Mouse (Mus musculus) heart, adult 2 months (tissue): ENCODE measurements around the gene Ccdc36. TPM values are rescaled to one million over a fixed set of nuclear protein-coding genes. Genes with fewer than 3 reads are reported as not detected.

Experiments
- DNase-seq, 2 experiments: peaks; one replicate each; pipeline ENCODE4 v3.0.0; 2021
- H3K27ac ChIP-seq: fragments of 200-600 bp; 2 replicates; pipeline ENCODE4 v1.8.1; 2022
- H3K27me3 ChIP-seq: fragments of 200-500 bp; 2 replicates; pipeline ENCODE4 v1.6.1; 2012; ENCODE audit warnings: mild to moderate bottlenecking, low read length, inconsistent platforms, mixed read lengths; ENCODE audit not compliant: control insufficient read depth, insufficient read depth
- H3K36me3 ChIP-seq: fragments of 200-500 bp; 2 replicates; pipeline ENCODE4 v1.6.1; 2012; ENCODE audit warnings: low read length, inconsistent platforms; ENCODE audit not compliant: control insufficient read depth, insufficient read depth
- H3K4me1 ChIP-seq: fragments of 200-500 bp; 2 replicates; pipeline ENCODE4 v1.6.1; 2011; ENCODE audit warnings: low read length; ENCODE audit not compliant: control insufficient read depth, insufficient read depth
- H3K4me3 ChIP-seq: fragments of 200-600 bp; 2 replicates; pipeline ENCODE4 v1.8.1; 2022
- H3K79me2 ChIP-seq: fragments of 200-500 bp; replicated peaks from 2 replicates; pipeline ENCODE4 v1.6.1; 2012; ENCODE audit warnings: mild to moderate bottlenecking, inconsistent platforms, low read length, moderate library complexity, mixed read lengths; ENCODE audit not compliant: control insufficient read depth, insufficient read depth
- H3K9ac ChIP-seq: fragments of 200-500 bp; 2 replicates; pipeline ENCODE4 v1.6.1; 2012; ENCODE audit warnings: low read depth, mild to moderate bottlenecking, control low read depth, inconsistent platforms, low read length, mixed read lengths
- CTCF ChIP-seq: fragments of 200-600 bp; IDR thresholded peaks from 2 replicates; pipeline ENCODE4 v1.8.1; 2022; ENCODE audit warnings: antibody characterized with exemption, mild to moderate bottlenecking, moderate library complexity
- EP300 ChIP-seq: fragments of 200-500 bp; IDR thresholded peaks from 2 replicates; pipeline ENCODE4 v1.6.1; 2011; ENCODE audit warnings: low read depth, low read length, control low read depth; ENCODE audit not compliant: insufficient read depth
- POLR2A ChIP-seq: fragments of 200-500 bp; IDR thresholded peaks from 2 replicates; pipeline ENCODE4 v1.6.1; 2011; ENCODE audit warnings: mild to moderate bottlenecking, low read depth, low read length, control low read depth; ENCODE audit not compliant: insufficient read depth
- WGBS: fragments of 180-500 bp; shearing (Covaris S2); methylation state at CpG from one replicate; pipeline ENCODE4 v1.1.7; 2018; 5-methylcytosine and 5-hydroxymethylcytosine counted together
- intact Hi-C: fragments of 180-260 bp; cut with DNase I; formaldehyde crosslinking; loops from one replicate; pipeline ENCODE4 v1.15.1; 2025
- long read RNA-seq: library from polyadenylated mRNA; stranded (forward); transcript quantifications from one replicate; pipeline ENCODE4 v2.0.0, GENCODE M21; 2021
- polyA plus RNA-seq: library from polyadenylated mRNA; depleted of rRNA; stranded (reverse); fragments of >200 nt; gene quantifications from 2 replicates; pipeline ENCODE4 v1.2.3, GENCODE M21; 2012; rRNA removed
- total RNA-seq, 2 experiments: library from RNA; stranded (reverse); gene quantifications; 2 replicates each; pipeline ENCODE4 v1.2.3; 2021

Gene Ccdc36
- total RNA-seq, result not detected
- polyA plus RNA-seq, result not detected in 2 replicates
- long read RNA-seq, result 0 reads

DNA sequence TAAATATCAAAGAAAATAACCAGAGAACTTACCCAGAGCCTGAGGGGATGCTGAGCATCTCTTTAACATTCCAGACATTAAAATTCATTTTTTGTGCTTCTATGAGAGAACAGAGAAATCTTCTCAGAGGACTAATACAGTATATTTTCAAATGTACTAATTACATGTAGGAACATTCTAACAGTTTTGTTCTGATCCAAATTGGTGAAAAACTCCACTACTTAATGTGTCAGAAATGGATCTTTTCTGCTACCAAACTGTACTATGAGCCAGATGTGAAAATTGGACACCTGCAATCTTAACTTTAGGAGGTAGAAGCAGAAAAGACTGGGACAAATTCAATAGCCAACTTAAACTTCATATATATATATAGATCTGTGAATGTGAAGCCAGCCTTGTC is at the start of gene Ccdc36:
Ccdc36 (minus strand) TSS at position 101 of the 400 bp plus-strand sequence.
- Histone ChIP-seq H3K4me1 (no peaks in the 10 kb centered on the region), H3K36me3 (no peaks in the 10 kb centered on the region), H3K27me3 (no peaks in the 10 kb centered on the region), H3K9ac (no peak within 1 kb of the TSS), H3K4me3 (no peak within 1 kb of the TSS), H3K79me2 (no peaks in the 10 kb centered on the region), H3K27ac (no peak within 1 kb of the TSS)
- no peak for DNase-seq
- intact Hi-C loops, result no loop called here
- TF ChIP-seq POLR2A, result no peak
- no peak for TF ChIP-seq CTCF

DNA sequence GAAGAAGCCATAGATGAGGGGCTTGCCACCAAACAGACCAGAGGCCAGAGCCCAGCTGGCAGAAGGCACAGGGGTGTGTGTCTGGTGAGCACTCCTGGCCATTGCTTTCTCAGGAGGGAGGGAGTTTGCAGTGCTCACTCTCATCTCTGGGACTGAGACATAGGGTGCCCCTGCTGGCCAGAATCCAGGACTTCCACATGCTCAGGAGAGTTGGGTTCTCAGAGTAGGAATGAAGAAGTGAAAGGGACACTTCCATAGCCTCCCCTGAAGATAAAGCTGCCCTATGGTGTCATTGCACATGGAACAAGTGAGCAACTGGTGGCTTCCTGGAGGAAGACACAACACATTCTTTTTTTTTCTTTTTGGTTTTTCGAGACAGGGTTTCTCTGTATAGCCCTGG is 46.2 kb upstream of the Ccdc36 start:
- WGBS, result 50% methylated on average over 1 of the region's 1 CpGs
- Histone ChIP-seq H3K4me3 (no peak overlapping the region), H3K79me2 (no peaks in the 10 kb centered on the region), H3K4me1 (peaks cover 5% of the 10 kb centered on the region), H3K9ac (no peak overlapping the region), H3K27me3 (no peaks in the 10 kb centered on the region), H3K36me3 (no peaks in the 10 kb centered on the region), H3K27ac (no peak overlapping the region)
- TF ChIP-seq EP300, result no peak
- no peak for TF ChIP-seq POLR2A
- intact Hi-C loops, result no loop called here
- no peak for DNase-seq

DNA sequence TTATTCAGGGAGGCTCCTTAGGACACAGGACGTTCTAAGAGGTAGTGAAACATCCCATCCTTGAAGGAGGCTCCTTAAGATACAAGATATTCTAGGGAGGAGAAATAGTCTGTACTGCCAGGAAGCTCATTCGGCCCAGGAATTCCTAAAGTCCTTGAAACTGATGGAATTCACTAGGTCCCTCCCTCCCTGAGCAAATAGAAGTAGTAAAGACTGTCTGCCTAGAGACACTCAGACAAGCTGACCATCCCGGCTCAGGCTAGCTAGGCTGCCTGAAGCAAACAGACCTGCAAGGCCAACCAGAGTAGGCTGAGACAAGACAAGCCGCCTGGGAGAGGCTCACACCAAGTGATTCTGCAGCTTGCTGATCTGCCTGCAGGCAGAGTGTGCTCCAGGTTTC is 41.6 kb upstream of the Ccdc36 start:
- intact Hi-C loops, result no loop called here
- DNase-seq, result no peak
- H3K27ac ChIP-seq, result no peak overlapping the region
- WGBS, result 59% methylated on average over 4 of the region's 4 CpGs
- no peak overlapping the region for H3K4me3 ChIP-seq
- H3K36me3 ChIP-seq, result no peaks in the 10 kb centered on the region
- no peaks in the 10 kb centered on the region for H3K79me2 ChIP-seq
- no peak for TF ChIP-seq EP300
- no peak for TF ChIP-seq CTCF
- TF ChIP-seq POLR2A, result no peak
- H3K4me1 ChIP-seq, result no peaks in the 10 kb centered on the region
- no peak overlapping the region for H3K9ac ChIP-seq
- H3K27me3 ChIP-seq, result no peaks in the 10 kb centered on the region

DNA sequence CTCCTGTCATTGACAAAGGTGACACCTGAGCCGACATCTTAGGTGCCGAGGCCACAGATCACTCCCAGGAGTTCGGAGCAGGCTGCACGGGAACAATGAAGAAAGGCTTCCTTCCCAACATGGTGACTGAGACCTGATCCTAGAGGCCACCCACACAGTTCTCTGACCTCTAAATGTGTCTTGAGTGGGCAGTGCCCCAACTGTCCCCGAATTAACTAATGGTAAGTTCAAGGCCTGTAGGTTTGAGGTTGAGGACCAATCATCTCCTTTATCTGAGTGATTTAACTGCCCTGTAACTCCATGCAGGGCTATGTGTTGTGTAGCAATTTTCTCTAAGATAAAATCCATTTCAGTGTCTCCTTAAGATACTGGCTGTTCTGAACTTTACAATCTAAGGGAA is 41.1 kb upstream of the Ccdc36 start:
- Histone ChIP-seq H3K36me3 (no peaks in the 10 kb centered on the region), H3K79me2 (no peaks in the 10 kb centered on the region), H3K27ac (no peak overlapping the region), H3K4me3 (no peak overlapping the region), H3K27me3 (no peaks in the 10 kb centered on the region), H3K4me1 (no peaks in the 10 kb centered on the region), H3K9ac (no peak overlapping the region)
- 76% methylated on average over 5 of the region's 5 CpGs for WGBS
- DNase-seq, result no peak
- no peak for TF ChIP-seq CTCF
- TF ChIP-seq EP300, result no peak
- TF ChIP-seq POLR2A, result no peak
- intact Hi-C loops, result no loop called here

DNA sequence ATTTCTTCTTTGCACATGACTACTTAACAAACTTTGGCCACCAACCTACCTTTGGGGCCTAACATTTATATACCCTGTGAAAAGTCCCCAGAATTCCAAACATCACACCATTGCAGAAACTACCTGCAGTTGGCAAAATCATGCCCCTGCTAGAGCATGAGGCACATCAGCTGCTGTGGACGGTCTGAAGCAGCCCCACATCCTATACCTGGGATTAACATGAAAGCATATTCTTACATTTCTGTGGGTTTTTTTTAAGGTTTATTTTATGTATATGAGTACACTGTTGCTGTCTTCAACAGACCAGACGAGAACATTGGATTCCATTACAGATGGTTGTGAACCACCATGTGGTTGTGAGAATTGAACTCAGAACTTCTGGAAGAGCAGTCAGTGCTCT is 37.9 kb upstream of the Ccdc36 start:
- Histone ChIP-seq H3K27me3 (no peaks in the 10 kb centered on the region), H3K9ac (no peak overlapping the region), H3K4me3 (no peak overlapping the region), H3K4me1 (peaks cover 13% of the 10 kb centered on the region), H3K36me3 (no peaks in the 10 kb centered on the region), H3K27ac (no peak overlapping the region), H3K79me2 (peaks cover 2% of the 10 kb centered on the region)
- intact Hi-C loops, result no loop called here
- WGBS, result 93% methylated on average over 2 of the region's 2 CpGs
- no peak for TF ChIP-seq EP300
- TF ChIP-seq POLR2A, result no peak
- no peak for TF ChIP-seq CTCF
- DNase-seq, result no peak

DNA sequence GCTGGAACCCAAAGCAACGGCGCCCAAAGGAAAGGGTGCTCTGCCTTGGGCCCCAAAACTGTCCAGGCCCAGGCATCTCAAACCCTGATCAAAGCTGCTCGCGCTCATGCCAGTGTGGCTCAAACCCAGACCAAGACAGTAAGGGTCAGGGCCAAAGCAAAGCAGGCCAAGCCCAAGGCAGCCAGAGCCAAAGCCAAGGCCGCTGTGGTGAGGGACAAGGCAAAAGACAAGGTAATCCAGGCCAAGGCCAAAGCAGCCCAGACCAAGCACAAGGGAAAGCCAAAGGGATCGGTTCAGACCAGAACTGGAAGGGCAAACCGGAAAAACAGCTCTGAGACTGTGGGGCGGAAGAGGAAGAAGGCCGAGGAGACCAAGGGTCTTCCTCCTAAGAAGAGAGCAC is 35.4 kb upstream of the Ccdc36 start:
- H3K36me3 ChIP-seq, result no peaks in the 10 kb centered on the region
- no peak for DNase-seq
- 95% methylated on average over 9 of the region's 9 CpGs for WGBS
- H3K79me2 ChIP-seq, result peaks cover 2% of the 10 kb centered on the region
- no peak overlapping the region for H3K9ac ChIP-seq
- TF ChIP-seq POLR2A (no peak), EP300 (no peak), CTCF (no peak)
- intact Hi-C loops, result no loop called here
- no peak overlapping the region for H3K4me3 ChIP-seq
- H3K27me3 ChIP-seq, result no peaks in the 10 kb centered on the region
- peaks cover 13% of the 10 kb centered on the region for H3K4me1 ChIP-seq
- no peak overlapping the region for H3K27ac ChIP-seq

DNA sequence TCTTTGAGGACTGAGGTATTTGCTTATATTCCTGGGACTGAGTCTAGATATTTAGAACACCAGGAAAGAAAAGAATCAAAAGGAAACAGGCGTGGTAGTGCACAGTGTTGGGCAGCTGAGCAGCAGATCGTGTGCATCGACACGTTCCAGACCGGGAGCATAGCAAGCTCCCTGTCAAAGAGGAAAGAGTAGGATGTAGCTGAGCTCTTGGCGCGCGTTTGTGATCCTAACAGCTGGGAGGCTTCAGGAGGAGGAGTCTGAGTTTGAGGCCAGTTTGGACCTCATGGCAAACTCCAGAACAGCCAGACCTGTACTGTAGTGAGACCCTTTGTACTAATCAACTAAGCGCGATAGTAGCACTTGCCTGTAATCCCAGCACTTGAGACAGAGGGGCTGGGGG is 33.9 kb upstream of the Ccdc36 start:
- TF ChIP-seq CTCF, result no peak
- TF ChIP-seq POLR2A, result peak; percentile 39; the same call in 1 of the 2 replicates
- Histone ChIP-seq H3K9ac (0 out of 2 replicates have a peak overlapping the region, but pooled peaks have one; percentile 1), H3K27me3 (no peaks in the 10 kb centered on the region), H3K4me3 (no peak overlapping the region), H3K4me1 (peaks cover 13% of the 10 kb centered on the region), H3K27ac (peak overlapping the region; percentile 97), H3K79me2 (peaks cover 2% of the 10 kb centered on the region), H3K36me3 (no peaks in the 10 kb centered on the region)
- 41% methylated on average over 10 of the region's 10 CpGs for WGBS
- intact Hi-C loops, result no loop called here
- peak; percentile 49 to 55 for DNase-seq
